Mouse (Mus musculus): ENCODE data around the gene Trim69.

DNA sequence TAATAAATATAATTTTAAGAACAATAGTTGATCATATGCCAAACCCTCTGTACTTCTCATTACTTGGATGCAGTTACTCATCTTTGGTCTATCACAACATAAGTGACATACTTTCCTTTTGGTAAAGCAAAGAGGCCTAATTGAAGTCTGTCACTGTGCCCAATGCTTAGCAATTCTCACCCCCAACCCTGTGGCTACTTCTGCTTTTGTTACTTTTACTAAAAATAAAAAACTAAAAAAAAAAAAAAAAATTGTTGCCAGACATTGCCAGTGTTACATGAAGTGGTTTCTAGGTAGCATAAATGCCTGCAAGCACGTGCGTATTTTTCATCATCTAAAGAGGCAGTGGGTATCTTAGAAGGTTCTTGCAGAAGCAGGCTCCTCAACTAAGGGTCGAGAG is 7.7 kb upstream of the Trim69 start:
- no peak for TF ChIP-seq TCF12 (IDR thresholded peaks at IDR 0.05; ENCODE audit: low read depth, low read length)
- TF ChIP-seq EP300 (IDR thresholded peaks at IDR 0.05; ENCODE audit: low read depth in 1 of 2, low read length in 2 of 2): no peak
- TF ChIP-seq CTCF (IDR thresholded peaks at IDR 0.05 in 2 of 3, conservative IDR thresholded peaks at IDR 0.05 in 1 of 3; ENCODE audit: control insufficient read depth in 1 of 3, insufficient read depth in 1 of 3, low read depth in 2 of 3, low read length in 3 of 3, poor library complexity in 1 of 3, severe bottlenecking in 1 of 3): no peak
- TF ChIP-seq USF2 (IDR thresholded peaks at IDR 0.05; ENCODE audit: borderline replicate concordance in 1 of 2, insufficient read depth in 1 of 2, low read depth in 1 of 2, low read length in 2 of 2): no peak
- no peak for TF ChIP-seq TAL1 (IDR thresholded peaks at IDR 0.05; ENCODE audit: low read length)
- no peak for TF ChIP-seq GATA1 (IDR thresholded peaks at IDR 0.05; ENCODE audit: low read depth, low read length)
